Mouse (Mus musculus) liver, embryonic 13.5 days (tissue): ENCODE measurements around the gene Fen1. TPM values are rescaled to one million over a fixed set of nuclear protein-coding genes. Genes with fewer than 3 reads are reported as not detected.
"Not testable (repeated sequence)": the region's sequence is repeated elsewhere in the genome, so short reads cannot be mapped to it uniquely, and the experiment has no call there.

ENCODE experiments used
- ATAC-seq: fragments of 200-750 bp; cut with Nextera tagmentation; 2 replicates; pipeline ENCODE4 v1.8.0; 2017; ENCODE audit warnings: low read depth, mild to moderate bottlenecking, moderate number of reproducible peaks, moderate library complexity
- DNase-seq: peaks from one replicate; pipeline ENCODE4 v3.0.0; 2022
- H3K27ac ChIP-seq: fragments of 300-500 bp; sonication (generic); 2 replicates; pipeline ENCODE4 v1.5.1; 2015; ENCODE audit warnings: moderate library complexity, mild to moderate bottlenecking, inconsistent platforms
- H3K27me3 ChIP-seq: fragments of 300-500 bp; sonication (generic); 2 replicates; pipeline ENCODE4 v1.6.1; 2015; ENCODE audit warnings: mild to moderate bottlenecking, inconsistent platforms
- H3K36me3 ChIP-seq: fragments of 300-500 bp; sonication (generic); 2 replicates; pipeline ENCODE4 v1.6.1; 2015; ENCODE audit warnings: mild to moderate bottlenecking, inconsistent platforms
- H3K4me1 ChIP-seq: fragments of 300-500 bp; sonication (generic); replicated peaks from 2 replicates; pipeline ENCODE4 v1.6.1; 2015; ENCODE audit warnings: inconsistent platforms
- H3K4me2 ChIP-seq: fragments of 300-500 bp; sonication (generic); 2 replicates; pipeline ENCODE4 v1.6.1; 2015; ENCODE audit warnings: inconsistent platforms, mild to moderate bottlenecking, moderate library complexity
- H3K4me3 ChIP-seq: fragments of 300-500 bp; sonication (generic); replicated peaks from 2 replicates; pipeline ENCODE4 v1.5.1; 2015; ENCODE audit warnings: mild to moderate bottlenecking, inconsistent platforms
- H3K9ac ChIP-seq: fragments of 300-500 bp; sonication (generic); 2 replicates; pipeline ENCODE4 v1.6.1; 2015; ENCODE audit warnings: mild to moderate bottlenecking, inconsistent platforms
- H3K9me3 ChIP-seq: fragments of 300-500 bp; sonication (generic); replicated peaks from 2 replicates; pipeline ENCODE4 v1.6.1; 2016; ENCODE audit warnings: inconsistent platforms
- WGBS: fragments of 180-500 bp; shearing (Covaris S2); methylation state at CpG from one replicate; pipeline ENCODE4 v1.1.7; 2015; ENCODE audit not compliant: insufficient replicate concordance; 5-methylcytosine and 5-hydroxymethylcytosine counted together
- microRNA-seq: library from miRNA; unstranded; fragments of <30 nt; microRNA quantifications from one replicate; pipeline ENCODE4, GENCODE M21; 2016
- polyA plus RNA-seq: library from polyadenylated mRNA; unstranded; fragments of >200 nt; fragmentation: Nextera tagmentation; extraction: Ambion mirVana; gene quantifications from 2 replicates; pipeline ENCODE4 v1.2.1, GENCODE M21; 2015

Fen1 gene
- polyA plus RNA-seq, 1 experiment from 2014 or later: 190 TPM

GRCm38 (mm10) chr19:10167951-10168350 is 36.0 kb downstream of the Fen1 start:
- no peaks in the 10 kb centered on the region for H3K9me3 ChIP-seq
- ATAC-seq: no peak
- no peak for DNase-seq
- no peak overlapping the region for H3K27ac ChIP-seq
- H3K4me1 ChIP-seq: peaks cover 38% of the 10 kb centered on the region
- no peak overlapping the region for H3K4me3 ChIP-seq
- H3K27me3 ChIP-seq: no peaks in the 10 kb centered on the region
- H3K36me3 ChIP-seq: no peaks in the 10 kb centered on the region
- no peak overlapping the region for H3K9ac ChIP-seq
- no peak overlapping the region for H3K4me2 ChIP-seq
- 80% methylated on average over 1 of the region's 1 CpGs for WGBS

GRCm38 (mm10) chr19:10167112-10167511 is 36.9 kb downstream of the Fen1 start:
- Histone ChIP-seq H3K27me3 (no peaks in the 10 kb centered on the region), H3K4me3 (no peak overlapping the region), H3K27ac (no peak overlapping the region), H3K4me2 (no peak overlapping the region), H3K4me1 (peaks cover 29% of the 10 kb centered on the region), H3K36me3 (no peaks in the 10 kb centered on the region), H3K9me3 (no peaks in the 10 kb centered on the region), H3K9ac (no peak overlapping the region)
- ATAC-seq (no peak), DNase-seq (no peak)
- WGBS: 59% methylated on average over 4 of the region's 4 CpGs

- H3K27ac ChIP-seq, DNase-seq, ATAC-seq, H3K9me3 ChIP-seq, H3K4me3 ChIP-seq, H3K4me2 ChIP-seq, H3K36me3 ChIP-seq, H3K9ac ChIP-seq, H3K27me3 ChIP-seq: not testable (repeated sequence)
- 64% methylated on average over 4 of the region's 4 CpGs for WGBS
- peaks cover 17% of the 10 kb centered on the region for H3K4me1 ChIP-seq
Measured at GRCm38 (mm10) chr19:10165928-10166327, 38.0 kb downstream of the Fen1 start.

GRCm38 (mm10) chr19:10163896-10164295 is 40.1 kb downstream of the Fen1 start:
- no peak overlapping the region for H3K4me3 ChIP-seq
- H3K4me1 ChIP-seq: no peaks in the 10 kb centered on the region
- no peak overlapping the region for H3K4me2 ChIP-seq
- no peak for ATAC-seq
- WGBS: 74% methylated on average over 3 of the region's 3 CpGs
- H3K36me3 ChIP-seq: no peaks in the 10 kb centered on the region
- no peaks in the 10 kb centered on the region for H3K9me3 ChIP-seq
- no peak overlapping the region for H3K9ac ChIP-seq
- no peak for DNase-seq
- H3K27ac ChIP-seq: no peak overlapping the region
- no peaks in the 10 kb centered on the region for H3K27me3 ChIP-seq

GRCm38 (mm10) chr19:10157725-10158124 is 46.2 kb downstream of the Fen1 start:
- Histone ChIP-seq H3K9me3 (no peaks in the 10 kb centered on the region), H3K4me2 (no peak overlapping the region), H3K36me3 (no peaks in the 10 kb centered on the region), H3K4me1 (no peaks in the 10 kb centered on the region), H3K27ac (no peak overlapping the region), H3K4me3 (no peak overlapping the region), H3K27me3 (no peaks in the 10 kb centered on the region), H3K9ac (no peak overlapping the region)
- DNase-seq (no peak), ATAC-seq (no peak)
- 81% methylated on average over 2 of the region's 2 CpGs for WGBS

- Histone ChIP-seq H3K4me1 (peaks cover 10% of the 10 kb centered on the region), H3K9ac (no peak overlapping the region), H3K27me3 (no peaks in the 10 kb centered on the region), H3K4me2 (no peak overlapping the region), H3K9me3 (no peaks in the 10 kb centered on the region), H3K36me3 (no peaks in the 10 kb centered on the region), H3K4me3 (no peak overlapping the region), H3K27ac (no peak overlapping the region)
- WGBS: 48% methylated on average over 3 of the region's 3 CpGs
- ATAC-seq (no peak), DNase-seq (no peak)
Measured at GRCm38 (mm10) chr19:10149189-10149588, 54.8 kb downstream of the Fen1 start.

Small RNA genes lying within 50 kb of the gene (microRNA-seq; reads per million reads assigned to microRNA genes)
- gene Mir6993: 1.5 reads per million

Other genes with a start within 250 kb of the Fen1 start
- gene Fth1, start 223.6 kb downstream of the Fen1 start, polyA plus RNA-seq: 5,062 and 5,153 TPM in 2 replicates
- 0.17 and 0.20 TPM in 2 replicates for gene Best1, start 202.5 kb downstream of the Fen1 start, polyA plus RNA-seq
- gene Rab3il1, start 202.5 kb downstream of the Fen1 start, polyA plus RNA-seq: 196 and 207 TPM in 2 replicates
- 5.3 and 7.3 TPM in 2 replicates for gene Fads3, start 162.6 kb downstream of the Fen1 start, polyA plus RNA-seq
- gene Fads2, start 102.4 kb downstream of the Fen1 start, polyA plus RNA-seq: 66.8 and 76.0 TPM in 2 replicates
- 60.2 and 77.5 TPM in 2 replicates for gene Fads1, start 21.3 kb downstream of the Fen1 start, polyA plus RNA-seq
- gene Tmem258, start 155 bp downstream of the Fen1 start, polyA plus RNA-seq: 332 and 375 TPM in 2 replicates
- 3.2 and 3.4 TPM in 2 replicates for gene Myrf, start 36.6 kb upstream of the Fen1 start, polyA plus RNA-seq
- gene Dagla, start 100.7 kb upstream of the Fen1 start, polyA plus RNA-seq: 0.20 and 0.32 TPM in 2 replicates
- 0.10 and 0.21 TPM in 2 replicates for gene Syt7, start 184.9 kb upstream of the Fen1 start, polyA plus RNA-seq